Mouse (Mus musculus) ovary, postnatal 14 days (tissue): ENCODE results near the gene Utp4.

Experiments used
- DNase-seq: peaks from one replicate; pipeline ENCODE4 v3.0.0; 2022; ENCODE audit warnings: low spot score

The Utp4 gene

DNA sequence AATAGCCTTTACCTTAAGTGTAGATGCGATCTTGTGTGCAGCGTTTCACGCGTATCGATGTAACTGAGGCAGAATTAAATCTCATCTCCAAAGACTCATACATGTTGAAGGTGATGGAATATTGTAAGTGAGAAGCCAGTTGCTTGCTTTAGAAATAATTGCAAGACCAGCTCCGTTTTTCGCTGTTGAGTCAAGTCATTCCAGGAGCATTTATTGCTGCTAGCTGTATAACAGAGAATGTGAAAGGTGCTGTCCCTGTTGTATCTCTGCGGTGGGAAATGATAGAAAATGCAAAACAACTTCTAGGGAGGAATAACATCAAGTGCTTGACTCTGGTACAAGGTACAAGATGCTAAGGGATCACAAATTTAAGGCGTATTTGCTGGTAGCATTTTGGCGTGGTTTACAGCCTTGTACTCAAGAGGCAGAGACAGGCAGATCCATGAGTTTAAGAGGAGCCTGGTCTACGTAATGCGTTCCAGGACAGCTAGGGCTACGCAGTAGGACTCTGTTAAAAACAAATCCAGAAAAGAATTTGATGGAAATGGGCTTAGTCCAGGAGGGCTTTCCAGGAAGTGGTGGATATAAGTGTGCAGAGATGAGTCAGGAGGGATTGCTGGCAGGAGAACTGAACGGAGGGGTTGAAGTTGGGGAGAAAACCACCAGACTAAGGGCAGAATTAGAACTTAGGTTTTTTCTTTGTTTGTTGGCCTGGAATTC lies 43.8 kb downstream of the Utp4 start:
- DNase-seq: no peak

DNA sequence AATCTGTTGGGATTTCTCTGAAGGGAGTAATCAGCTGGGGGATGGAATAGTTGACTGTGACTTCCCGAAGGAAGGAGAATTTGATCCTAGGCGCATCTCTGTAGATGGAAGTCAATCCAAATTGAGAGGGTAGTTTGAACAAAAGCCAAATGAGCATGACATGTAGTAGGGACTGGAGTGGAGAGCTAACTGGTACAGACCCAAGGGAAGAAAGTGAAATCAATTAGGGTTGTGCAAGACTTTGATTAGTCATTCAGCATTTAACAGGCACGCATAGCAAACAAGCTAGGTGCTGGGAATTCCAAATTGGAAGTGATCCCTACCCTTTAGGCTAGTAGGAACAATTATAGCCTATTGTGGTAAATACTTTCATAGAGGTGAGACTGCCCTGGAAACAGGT lies 48.4 kb downstream of the Utp4 start:
- no peak for DNase-seq

DNA sequence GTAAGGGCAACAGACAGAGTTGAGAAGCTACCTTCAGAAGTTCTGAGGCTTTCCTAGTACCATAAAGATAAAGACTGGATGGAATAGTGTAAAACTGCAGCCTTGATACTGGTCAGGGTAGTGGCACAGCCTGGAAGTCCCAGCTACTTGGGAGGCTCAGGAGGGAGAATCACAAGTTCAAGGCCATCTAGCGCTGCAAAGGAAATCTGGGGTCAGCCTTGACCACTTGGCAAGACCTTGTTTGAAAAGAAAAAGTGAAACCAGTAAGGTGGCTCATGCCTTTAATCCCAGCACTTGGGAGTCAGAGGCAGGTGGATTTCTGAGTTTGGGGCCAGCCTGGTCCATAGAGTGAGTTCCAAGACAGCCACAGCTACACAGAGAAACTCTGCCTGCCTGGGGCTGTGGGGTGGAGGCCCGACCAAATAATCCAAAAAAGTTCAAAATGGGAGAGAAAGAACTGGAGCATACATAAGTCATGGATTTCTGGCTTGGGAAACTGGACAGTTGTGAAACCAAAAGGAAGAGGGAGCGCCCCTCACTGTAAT lies 50.5 kb downstream of the Utp4 start:
- no peak for DNase-seq

DNA sequence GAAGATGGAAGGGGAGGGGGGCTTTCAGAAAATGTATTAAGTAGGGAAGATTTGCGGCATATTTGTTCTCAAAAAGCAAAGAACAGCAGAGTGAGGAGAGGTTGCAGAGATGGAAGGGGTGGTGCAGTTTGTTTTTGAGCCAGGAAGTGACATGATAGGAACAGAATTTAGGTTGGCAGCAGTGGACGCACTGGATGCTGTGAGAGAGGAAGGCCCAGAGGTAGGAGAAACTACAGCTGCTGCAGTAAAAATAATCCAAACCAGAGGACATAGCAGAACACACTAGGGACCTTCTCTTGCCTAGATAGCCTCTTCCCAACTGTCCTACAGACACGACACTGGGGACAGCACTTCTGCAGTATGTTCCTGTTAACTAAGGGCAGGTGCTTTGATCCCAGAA lies 51.3 kb downstream of the Utp4 start:
- DNase-seq: no peak

DNA sequence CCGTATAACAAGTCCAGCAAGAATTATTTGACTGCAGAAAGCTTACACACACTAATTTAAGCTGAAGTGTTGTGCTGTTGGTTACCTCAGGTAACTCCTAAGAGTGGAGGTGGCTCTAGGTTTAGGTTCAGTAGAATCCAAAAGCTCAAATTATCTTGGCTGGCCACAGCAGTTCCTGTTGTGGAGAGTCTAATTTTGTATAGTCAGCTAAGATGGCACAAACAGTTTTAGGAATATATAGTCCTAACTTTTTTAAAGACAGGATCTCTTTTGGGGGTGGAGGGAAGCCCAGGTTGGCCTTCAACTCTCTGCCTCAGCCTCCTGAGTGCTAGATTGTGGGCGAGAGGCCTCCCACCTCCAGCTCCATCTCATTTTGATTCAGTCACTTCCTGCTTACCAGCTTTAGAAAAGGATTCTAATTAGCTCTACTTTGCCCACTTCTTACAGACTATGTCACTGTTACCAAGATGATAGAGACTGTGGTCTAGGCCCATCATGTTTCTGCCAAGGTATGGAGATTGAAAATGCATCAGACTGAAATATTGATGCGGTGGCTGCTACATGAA lies 55.3 kb downstream of the Utp4 start:
- DNase-seq: no peak

DNA sequence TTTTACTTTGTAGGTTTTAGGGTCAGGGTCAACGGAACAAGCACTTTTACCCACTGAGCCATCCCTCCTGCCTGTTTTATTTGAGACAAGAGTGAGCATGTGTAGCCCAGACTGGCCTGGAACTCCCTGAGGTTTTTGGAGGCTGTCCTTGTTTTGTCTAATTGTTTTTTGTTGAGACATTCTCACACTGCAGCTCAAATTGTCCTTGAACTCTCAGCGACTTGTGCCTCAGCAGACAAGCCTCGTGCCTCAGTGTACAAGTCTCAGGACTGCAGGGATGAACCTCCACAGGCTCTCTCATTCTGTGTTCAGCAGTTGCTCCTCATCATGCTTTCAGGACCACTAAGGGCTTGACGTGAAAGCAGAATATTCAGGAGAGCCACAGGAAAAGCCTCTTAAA lies 58.3 kb downstream of the Utp4 start:
- no peak for DNase-seq

DNA sequence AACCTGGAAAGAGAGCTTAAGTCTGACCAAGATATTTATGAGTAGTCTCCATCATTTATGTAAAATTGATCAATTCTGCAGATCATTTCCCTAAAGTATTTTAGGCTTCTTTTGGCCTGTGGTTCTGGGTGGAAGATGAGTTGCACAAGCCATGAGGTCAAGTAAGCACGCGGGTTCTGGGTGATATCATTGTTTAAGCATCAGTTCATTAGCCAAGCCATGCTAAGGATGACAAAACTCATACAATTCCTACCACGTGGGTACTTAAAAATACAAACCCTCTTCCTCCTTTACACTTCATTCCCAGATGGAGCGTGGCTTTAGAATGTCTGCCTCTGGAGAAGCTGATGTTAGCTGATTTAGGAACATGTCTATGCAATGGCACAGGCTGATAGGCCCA lies 60.1 kb downstream of the Utp4 start:
- DNase-seq: no peak

DNA sequence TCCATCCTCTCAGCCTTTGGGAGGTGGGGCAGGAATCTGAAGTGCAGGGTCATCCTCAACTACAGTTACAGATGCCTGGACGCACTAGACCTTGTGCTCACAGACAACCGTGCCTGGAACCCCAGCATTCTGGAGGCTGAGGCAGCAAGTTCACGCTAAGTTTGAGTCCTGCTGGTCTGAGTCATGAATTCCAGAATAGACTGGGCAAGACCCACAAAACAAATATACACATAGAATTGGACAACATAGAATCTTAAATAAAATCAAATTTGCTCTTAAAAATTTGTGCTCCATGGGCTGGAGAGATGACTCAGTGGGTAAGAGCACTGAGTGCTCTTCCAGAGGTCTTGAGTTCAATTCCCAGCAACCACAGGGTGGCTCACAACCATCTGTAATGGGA lies 63.6 kb downstream of the Utp4 start:
- DNase-seq: no peak

DNA sequence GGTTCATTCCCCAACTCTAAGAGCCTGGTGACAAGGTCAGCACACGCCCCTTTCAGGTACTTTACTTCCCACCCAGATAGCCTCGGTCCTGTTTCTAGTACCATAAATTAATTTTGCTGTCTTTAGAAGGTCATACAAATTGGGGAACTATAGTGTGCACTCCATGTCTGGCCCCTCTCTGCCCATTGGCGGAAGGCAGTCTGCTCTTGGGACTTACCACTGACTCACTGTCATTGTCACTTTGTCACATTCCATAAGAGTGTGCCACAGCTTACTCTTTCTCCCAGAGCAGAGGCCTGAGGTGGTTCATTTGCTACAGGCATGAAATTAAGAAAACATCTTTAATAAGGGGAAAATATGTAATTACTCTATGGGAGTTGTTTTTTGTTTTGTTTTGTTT lies 64.8 kb downstream of the Utp4 start:
- DNase-seq: no peak

DNA sequence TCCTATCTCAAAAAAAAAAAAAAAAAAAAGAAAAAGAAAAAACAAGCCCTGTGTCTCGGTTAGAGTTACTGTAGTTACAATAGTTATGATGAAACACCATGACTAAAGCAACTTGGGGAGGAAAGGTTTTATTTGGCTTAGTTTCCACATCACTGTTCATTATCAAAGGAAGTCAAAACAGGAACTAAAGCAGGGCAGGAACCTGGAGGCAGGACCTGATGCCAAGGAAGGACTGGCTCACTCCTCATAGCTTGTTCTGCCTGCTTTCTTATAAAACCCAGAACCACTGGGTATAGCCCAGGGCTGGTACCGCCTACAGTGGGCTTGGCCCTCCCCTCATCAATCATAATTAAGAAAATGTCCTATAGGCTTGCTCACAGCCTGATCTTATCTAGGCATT lies 66.2 kb downstream of the Utp4 start:
- no peak for DNase-seq

DNA sequence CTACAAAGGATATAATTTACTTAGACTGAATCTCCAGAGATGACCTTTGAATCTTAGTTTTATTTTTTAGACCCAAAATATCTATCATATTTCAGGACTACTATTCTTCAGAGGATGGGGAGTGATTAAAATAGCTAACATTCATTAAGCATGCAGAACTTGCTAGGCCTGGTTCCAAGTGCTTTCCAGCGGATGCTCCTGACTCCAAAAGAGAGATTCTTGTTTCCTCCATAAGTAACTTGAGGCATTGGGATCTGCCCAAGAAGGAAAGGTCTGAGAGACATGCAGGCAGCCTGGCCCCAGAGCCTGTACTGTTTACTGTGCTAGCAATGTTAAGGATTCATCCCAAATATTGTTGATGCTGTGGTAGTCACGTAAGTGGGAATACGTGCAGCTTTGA lies 68.9 kb downstream of the Utp4 start:
- no peak for DNase-seq

DNA sequence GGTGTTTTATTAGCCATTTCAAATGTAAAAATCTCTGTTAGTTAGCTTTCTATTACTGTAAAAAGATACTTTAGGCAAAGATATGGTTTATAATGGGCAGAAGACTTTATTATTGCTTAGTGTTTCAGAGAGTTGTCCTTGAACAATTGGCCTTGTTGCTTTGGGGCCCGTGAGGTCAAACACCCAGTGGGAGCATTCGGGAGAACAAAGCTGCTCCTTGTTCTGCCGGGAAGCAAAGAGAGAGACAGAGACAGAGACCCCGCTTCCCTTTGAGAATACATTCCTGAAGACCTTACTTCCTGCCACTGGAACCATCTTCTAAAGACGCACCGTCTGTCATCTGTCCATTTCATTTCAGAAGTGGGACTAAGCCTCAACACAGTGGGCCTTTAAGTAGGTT lies 69.9 kb downstream of the Utp4 start:
- DNase-seq: no peak

DNA sequence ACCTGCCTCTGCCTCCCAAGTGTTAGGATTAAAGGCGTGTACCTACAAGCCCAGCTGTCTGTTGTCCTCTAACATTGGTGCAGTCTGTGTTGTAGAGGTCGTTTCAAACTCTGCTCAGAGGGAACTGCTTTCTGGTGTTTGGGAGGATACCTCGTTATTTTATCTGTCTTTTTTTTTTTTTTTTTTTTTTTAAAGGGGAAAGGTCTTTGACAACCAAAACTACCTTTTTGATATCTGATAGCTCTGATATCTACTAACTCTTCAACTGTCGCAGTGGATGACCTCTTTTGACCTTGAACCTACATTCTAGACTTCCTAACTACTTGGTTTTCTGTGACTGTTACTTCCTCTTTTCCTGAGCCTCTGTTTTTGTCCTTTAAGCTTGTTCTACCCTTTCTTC lies 71.1 kb downstream of the Utp4 start:
- no peak for DNase-seq

DNA sequence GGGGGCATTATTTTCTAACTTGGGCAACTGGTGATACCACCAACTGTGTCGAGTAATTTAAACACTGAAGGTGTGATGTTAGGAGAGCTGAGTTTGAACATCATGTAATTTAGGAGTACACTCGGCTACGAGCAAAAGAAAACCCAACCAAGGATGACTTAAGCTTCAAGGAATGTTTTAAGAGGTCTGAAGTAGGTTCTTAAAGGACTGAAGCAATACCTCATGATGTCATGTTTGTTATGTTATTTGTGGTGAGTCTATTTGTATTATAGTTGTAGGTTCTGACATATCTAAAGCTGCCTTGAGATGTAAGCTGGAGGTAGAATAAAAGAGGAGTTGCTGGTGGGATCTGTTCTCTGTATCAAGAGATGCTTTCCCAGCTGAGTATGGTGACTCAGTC lies 76.5 kb downstream of the Utp4 start:
- no peak for DNase-seq

DNA sequence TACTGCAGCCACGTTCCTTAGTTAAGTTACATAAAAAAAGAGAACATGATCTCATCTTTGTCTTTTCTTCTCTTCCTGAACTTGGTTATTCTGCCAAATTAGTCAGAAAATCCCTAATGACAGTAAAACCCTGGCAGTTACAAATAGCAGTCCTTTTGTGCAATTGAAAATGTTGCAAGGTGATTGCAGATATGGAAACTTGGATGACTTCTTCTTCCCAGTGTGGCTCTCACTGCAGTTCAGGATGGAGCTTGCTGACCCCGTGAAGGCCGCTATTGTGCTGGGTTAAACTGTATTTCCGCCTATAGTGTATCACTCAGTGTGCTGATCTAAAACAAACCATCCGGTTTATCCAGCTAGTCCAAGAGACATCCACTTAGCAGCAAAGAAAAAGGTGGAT lies 78.5 kb downstream of the Utp4 start:
- no peak for DNase-seq
